Mouse (Mus musculus): ENCODE data around the gene Gm42417. TPM values are rescaled to one million over a fixed set of nuclear protein-coding genes. Genes with fewer than 3 reads are reported as not detected.

The Gm42417 gene
- total RNA-seq, 2 experiments from 2014 or later = 766 to 1,527 TPM

DNA sequence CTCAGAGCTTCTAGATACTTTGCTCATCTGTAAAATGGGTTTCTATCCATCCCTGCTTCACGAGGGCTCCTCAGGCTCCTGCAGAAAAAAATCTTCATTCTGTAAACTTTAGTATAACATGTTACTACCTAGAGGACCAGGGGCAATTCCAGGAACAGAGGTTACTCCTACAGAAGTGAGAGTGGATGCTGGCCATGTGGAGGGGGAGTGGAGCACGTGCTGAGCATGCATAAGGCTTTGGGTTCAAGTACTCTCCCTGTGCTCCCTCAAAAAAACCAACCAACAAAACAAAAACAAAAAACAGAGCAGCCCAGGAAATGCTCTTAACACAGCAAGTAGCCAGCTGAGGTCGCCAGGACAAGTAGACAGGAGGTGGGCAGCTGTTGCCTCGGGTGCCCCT is 24.4 kb upstream of the Gm42417 start:
- no peak for DNase-seq

DNA sequence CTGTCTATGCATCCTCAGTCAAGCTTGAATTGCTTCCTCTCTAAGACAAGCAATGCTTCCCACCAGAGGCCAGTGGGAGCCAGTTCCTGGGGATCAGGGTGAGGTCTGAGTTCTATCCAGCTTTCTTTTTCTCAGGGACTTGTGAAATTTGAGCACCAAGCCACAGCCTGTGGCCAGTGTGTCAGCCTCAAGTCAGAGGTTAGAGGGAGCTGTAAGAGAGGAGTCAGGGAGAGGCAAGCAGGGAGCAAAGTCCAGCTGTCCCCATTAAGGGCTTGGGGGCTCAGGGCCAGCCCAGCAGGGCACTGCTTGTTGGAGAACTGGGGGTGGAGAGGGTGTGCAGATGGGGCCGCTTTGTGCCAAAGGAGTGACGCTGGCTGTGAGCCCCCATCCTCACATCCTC is 24.0 kb upstream of the Gm42417 start:
- no peak for DNase-seq

DNA sequence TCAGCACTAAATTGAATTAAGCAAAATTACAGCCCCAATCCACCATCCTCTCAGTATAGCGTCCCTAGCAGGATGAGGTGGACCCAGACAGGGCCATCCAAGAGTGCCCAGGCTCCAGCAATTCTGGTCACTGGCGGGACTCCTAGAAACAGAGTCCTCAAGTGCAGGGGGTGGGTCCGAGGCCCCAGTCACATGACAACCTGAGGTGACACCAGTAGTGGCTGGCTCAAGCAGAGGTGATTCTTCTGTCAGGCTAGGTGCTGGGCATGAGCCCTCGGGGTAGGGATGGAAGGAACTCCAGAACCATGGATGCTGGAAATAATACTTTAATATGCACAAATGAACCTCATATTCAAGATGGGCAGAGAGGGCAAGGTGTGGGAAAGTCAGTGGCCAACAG is 23.2 kb upstream of the Gm42417 start:
- DNase-seq = no peak

DNA sequence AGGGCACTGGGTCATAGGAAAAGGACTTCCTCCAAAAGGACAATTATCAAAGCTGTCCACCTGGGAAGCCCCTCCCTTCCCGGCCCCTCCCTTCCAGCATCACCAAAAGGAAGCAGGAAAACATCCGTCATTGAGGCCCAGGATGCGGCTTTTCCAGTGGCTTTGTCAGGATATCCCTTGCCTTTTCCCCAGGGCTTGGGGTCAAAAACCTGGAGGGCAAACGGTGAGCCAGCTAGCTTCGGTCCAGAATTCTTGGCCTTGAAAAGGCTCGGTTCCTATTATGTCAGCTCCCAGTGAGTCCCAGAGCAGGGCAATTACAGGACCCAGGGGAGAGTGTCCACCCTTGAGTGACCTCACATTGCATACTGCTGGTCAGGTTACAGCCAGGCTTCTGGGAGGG is 21.7 kb upstream of the Gm42417 start:
- no peak for DNase-seq

DNA sequence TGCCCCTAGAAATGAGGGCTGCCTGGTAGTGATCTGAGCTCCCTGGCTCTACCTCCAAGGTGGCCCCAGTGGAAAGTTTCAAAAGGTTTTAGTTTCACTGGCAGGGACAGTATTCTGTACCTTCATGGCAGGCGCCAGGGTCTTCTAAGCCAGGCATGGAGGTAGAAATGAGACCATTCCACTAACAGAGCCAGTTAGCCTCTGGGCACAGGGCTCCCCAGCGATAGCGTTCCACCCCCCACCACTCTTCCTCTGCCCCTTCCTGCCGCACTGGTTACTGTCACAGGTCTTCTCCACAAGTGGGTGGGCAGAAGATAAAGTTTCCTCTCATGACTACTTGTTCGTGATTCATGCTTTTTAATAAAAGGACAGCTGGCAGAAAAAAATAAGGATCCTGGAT is 20.7 kb upstream of the Gm42417 start:
- DNase-seq = no peak

DNA sequence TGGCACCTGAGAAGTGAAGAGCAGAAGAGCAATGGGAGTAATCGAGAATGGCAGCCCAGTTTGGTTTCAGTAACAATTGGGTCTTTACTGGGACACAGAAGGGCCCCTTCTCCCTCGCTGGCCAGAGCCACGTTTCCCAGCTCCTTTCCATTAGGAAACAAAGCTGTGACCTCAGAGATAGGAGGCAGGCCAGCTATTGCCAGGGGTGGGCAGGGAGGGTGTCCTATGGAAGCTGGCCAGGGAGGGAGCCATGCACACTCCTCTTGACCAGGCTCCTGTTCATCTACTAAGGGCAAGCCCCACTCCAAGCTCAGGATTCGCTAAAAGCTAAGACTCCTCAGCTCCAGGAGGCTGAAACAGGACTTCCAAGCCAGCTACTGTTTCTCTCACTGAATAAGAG is 20.0 kb upstream of the Gm42417 start:
- DNase-seq = no peak

DNA sequence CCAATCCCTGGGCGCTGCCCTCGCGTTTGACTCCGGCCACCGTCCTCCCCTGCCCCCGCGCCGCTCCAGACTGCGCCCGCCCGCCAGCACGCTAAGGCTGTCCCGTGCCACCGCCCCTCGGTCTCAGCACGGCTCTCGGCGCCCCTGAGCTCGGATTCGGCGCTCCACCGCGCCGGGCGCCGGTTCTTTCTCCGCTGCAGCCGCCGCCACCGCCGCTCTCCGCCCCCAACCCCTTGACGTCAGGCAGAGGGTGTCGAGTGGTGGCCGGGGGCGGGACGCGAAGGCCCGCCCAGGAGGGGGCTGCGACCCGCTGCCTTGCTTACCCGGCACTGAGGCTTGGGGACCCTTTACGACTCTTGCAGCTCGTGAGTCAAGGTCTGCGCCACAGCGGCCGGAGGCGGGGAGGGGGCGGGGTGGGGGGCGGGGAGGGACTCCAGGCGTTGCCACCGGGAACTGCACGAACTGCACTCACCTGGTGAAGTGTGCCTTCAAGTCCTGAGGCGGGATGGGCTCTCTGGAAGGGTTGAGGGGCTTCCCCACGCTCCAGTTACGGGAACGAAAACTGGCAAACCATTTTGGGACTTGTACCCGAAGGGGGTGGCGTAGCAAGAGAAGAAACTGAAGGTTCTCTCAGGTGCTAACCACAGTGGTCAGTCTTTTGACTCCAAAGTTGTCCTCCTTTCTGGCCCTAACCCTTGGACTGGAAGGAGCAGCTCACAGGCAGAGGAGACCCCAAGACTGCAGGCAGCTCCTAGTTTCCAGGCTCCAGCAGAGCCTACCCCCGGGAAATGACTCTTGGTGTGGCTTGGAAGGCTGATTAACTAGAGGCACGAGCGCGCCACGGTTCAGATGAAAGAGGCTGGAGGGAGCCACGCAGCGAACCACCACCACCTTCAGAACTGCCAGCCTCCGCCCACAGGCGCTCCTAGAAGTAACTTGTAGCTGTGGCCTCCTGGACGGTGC is 19.1 kb upstream of the Gm42417 start, which contains the start of gene Sema4c:
TSS of gene Sema4c (minus strand) at position 319 of the 963 bp plus-strand sequence.
- DNase-seq = peak; percentile 74

DNA sequence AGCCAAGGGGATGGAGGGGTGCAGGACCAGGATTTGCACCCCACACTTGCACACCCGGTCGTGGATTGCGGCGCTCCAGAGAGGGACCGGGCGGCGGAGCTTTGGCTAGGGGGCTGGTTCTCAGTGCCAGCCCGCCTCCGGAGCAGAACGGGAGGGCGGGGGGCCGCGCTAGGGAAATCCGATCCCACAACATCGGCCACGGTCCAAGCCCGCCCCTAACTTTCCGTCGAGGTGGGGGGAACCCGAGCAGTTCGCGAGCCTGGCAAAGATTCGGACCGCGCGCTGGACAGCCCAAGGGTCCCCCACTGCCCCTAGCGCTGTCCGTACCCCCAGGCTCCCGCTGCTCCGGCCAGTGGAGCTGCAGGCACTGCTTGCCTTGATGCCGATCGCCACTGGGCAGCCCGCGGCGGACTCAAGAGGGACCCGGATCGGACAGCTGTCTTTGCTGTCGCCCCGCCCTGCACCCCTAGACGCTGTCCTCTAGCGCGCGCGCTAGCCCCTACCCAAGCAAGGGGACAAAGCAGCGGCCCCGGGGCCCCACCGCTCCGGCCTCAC is 18.3 kb upstream of the Gm42417 start:
- DNase-seq = peak; percentile 88

DNA sequence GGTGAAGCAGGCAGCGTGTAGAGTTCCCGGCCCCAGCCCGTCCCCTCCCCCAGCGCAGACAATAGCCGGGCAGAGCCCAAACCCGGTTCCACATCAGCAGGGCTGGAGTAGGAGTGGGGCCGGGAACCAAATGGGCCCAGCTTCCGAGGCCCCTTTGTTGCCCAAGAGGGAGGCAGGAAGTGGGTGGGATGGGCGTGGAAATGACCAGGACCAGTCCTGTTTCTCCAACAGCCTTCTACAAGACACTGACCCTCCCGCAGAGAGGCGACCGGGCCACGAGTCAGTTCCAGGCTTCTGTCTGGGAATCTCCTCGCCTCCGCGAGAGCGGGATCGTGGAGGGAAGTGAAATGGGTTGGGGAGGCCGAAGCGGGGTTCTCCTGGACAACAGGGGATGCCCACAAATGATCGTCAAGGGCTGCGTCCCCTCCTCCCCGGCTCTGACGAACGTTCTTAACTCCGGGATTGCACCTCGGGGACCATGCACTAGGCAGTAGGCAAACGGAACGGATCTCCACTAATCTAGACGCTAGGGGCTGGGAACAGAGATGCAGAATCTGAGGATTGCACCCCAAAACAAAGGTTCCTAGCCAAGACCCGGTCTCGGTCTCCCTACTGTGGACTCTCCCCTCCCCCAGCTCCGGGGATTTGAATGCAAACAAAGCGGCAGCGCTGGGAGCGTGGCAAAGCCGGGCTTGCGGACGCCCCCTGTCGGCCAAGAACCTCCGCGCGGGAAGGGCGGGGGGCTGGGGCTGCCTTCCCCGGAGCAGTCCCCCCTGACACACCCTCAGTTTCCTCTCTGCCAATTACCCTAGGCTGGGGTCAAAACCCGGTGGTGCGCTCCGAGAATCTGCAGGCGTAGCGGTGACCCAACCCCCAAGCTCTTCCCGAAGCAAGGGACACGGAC is 17.6 kb upstream of the Gm42417 start:
- peak; percentile 89 for DNase-seq

DNA sequence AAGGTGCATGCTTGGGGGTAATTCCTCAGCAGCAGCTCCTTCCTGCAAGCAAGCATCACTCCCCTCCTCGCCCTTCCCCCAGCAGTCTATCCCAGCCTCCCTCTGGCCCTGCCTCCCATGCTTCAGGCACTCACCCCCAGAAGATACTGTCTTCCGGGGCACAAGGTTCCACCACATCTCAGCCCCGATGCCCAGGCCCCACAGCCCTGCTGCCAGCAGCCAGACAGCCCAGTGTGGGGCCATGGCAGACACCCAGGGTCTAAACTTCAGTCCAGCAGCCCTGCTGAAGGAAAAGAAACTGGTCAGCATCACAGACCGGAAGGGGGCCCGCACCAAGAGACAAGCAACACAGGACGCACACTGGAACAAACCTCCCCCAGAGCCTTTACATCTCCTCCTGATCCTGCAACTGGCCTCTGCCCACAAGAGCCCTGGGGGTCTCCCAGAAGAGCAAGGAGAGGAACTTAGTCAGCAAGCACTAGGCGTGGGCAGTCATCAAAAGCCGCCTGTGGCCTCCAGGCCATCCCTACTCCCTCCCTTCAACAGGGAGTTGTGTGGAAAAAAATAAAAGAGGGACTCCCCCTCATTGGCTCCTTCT is 16.7 kb upstream of the Gm42417 start:
- DNase-seq = no peak

DNA sequence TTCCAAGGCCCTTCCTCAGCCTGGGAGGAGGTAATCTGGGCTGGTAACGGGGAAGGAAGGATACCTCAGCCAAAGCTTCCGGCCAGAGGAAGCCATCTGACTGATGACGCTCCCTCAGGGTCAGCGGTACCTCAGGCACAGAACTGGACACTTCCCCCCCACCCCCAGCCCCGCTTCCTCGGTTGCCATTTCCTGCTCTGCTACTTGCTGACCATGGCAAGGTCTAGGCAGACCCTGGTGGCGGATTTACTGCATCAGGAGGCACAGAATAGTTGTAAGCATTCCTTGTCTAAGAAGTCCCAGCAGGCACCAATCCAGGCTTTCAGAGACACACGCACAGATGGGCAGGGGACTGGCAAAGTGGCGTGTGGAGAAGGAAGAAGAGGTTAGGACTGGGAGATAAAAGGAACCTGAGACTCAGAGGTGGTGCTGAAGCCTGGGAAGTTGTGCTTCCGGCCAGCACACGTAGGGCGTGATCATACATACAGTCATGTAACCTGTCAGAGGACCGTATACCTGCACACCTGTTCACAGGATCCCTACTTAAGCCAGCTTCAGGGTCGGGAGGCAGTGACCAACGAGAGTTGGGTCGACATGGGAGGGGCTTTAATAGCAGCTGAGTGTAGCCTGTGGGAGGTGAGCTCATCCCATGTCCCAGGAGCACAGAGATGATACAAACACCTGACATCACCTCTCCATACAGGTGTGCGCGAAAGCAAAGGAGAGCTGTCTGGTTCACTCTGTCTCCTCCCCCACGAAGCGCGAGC is 15.6 kb upstream of the Gm42417 start:
- DNase-seq = no peak

DNA sequence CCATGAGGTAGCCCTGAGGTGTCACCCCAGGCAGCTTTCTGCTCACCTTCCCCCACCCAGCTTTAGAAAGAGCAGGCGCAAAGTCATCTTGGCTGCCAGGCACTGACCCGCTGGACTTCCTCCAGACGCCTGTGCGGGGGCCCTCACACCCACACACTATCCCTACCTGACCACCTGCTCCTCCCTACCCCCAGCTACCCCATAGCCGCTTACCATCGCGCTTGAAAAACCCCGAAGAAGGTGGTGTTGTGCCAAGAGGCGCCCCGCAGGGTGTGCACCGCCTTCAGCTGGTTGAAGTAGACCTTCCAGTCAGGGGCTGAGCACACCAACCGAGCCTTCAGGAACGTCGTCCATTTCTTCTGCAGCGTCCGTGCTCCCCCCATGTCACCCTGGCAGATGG is 13.3 kb upstream of the Gm42417 start:
- DNase-seq = no peak

DNA sequence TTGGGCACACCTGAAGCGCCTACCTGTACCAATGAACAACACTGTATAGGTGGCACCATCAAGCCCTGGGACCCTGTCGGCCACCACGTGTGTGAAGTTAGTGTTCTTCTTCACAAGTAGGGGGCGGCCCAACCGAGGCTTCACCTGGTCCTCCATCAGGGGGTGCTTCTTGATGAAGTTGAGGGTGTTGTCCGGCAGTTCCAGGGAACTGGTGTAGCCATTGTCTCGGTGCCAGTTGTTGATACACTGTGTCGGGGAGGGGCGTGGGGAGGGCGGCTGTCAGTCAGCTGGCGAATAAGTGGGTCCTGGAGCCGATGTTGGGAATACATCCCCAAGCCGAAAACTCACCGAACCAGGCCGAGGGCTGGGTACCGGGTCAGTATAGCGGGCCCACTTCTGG is 12.7 kb upstream of the Gm42417 start:
- no peak for DNase-seq

DNA sequence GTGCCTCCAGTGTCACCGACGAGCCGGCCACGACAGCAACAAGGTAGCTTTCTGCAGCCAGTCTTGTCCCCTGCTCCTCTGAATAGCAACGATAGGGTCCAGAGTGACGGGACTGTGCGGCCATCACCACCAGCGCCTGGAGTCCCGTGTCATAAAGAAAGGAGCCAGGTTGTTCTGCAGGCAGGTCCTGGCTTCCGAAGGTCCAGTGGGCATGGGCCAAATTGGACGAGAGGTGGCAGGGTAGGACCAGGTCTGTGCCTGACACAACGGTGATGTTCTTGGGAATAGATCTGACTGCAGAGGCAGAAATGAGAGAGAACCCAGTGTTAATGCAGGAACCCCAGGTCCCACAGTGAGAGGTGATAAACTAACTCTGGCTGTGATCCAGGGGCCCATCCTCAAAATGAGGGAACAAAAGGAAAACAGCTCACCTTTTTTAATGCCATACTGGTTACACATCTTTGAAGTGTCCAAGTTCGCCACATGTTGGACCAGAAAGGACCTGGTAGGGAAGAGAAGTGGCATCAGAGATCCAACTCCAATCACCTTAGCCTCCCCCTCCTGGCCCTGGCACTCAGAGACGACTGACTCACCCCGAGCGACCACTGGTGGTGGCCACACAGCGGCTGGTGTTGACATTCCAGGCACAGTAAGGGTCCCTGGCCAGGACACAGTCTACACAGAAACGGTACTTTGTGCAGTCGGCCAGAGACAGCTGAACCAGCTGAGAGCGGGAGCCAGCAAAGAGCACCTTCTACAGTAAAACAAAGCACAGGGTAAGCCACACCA is 11.0 kb upstream of the Gm42417 start:
- DNase-seq = no peak

DNA sequence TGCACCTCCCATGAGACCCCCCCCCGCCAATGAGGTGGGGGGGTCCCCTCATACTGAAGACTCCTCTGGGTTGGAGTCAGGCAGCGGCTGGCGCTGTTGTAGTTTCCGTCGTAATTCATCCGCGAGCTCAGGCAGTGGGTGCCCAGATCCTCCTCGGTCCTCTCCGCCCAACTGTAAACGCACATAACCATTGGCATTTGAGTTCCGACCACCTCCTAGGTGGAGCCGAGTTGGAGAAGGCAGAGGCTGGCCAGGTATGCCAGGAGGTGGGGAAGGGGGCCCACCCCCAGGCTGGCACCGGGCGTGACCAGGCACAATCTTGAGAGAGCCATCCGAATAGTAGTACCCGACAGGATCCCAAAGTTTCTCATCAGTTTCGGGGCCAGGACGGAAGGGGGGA is 10.3 kb upstream of the Gm42417 start:
- DNase-seq = no peak

DNA sequence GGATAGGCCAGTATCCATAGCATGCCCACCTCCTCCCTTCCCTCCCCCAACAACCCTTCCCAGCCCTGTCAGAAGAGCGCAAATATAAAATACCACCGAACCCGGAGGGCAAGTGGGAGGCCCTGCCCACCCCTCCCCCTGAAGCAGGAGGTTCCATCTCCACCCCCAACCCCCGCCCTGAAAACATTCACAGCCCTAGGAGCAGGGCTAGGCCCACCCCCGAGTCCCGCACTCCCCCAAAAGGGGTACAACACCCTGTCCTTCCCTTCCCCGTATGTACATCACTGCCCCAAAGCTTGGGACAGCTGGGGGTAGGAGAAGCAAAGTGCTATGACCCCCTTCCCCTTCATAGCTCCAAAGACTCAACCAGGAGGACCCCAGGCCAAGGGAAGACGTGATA is 9.5 kb upstream of the Gm42417 start:
- no peak for DNase-seq

DNA sequence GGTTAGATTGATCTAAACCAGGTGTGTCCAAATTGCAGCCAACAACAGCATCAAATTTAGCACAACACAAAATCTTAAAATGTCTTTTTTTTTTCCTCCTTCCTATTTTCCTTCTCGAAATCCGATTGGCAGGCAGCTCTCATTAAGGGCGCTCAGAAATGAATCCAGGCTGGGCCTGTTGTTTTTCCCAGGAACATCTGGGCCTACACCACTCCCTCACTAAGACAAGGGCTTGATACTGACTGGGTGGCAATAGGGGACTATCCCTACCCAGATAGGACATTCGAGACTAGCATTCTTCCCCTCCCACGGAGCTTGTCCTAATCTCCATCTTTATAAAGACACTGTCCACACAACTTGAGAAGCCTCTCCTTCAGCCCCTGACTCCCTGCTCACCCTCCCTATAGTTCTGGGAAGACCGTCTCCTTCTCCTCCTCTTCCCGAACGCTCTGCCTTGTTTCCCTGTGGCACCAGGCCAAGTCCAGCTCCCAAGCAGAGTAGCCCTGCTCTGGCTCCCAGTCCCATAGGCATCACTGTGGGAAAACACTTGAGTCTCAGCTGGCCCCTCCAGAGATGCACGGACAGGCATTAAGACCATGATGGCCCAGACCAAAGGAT is 8.9 kb upstream of the Gm42417 start:
- DNase-seq = no peak

DNA sequence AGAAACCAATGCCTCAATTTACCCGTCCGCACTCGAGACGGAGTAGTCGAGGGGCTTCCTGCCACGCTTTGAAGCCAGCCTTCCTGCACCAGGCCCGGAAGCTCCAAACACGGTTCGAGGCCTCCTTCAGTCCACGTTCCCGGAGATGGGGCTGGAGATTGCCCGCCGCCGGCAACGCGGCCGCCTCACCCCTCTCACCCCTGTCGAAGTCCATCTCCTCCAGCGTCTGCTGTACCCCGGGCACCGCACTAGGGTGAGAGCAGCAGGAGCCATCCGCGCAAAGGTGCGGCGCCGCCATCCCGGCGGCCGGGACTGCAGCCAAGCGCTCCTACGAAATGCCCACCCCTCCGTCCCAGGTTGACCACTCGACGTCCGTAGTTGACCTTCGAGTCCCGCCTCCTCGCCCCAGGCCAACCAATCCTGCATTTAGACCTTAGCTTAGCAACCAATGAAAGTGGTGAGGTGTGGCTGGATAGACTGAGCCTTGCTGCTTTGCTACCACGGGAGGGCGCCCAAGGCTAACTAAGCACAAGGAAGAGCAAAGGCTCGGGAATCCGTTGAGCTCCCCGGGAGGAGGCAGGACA is 7.8 kb upstream of the Gm42417 start, which contains the start of gene Ankrd39:
TSS of gene Ankrd39 (minus strand) at position 558 of the 584 bp plus-strand sequence.
- peak; percentile 98 for DNase-seq

DNA sequence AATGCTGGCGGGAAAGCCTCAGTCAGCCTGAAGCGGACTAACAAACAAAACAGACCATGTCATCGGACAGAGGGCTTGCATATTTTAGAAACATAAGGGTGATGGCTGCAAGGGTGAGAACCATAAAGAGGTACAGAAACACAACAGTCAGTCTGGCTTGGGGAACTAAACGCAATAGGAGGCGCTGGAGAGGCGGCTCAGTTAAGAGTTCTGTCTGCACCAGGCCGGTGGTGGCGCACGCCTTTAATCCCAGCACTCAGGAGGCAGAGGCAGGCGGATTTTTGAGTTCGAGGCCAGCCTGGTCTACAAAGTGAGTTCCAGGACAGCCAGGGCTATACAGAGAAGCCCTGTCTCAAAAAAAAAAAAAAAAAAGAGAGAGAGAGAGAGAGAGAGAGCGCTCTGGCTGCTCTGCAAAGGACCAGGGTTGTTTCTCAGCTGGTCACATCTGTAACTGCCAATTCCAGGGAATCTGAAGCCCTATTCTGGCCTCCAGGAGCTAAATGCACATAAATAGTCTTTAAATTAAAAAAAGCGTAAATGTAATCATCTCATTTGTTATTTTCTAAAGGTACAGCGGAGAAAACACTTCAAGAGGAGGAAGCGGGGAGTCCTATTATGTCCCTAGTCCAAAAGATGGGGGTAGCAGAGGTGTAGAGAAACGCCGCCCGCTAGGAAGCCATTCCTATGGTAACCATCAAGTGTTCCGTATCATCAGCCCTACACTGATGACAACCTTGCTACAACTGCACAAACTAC is 6.8 kb upstream of the Gm42417 start:
- DNase-seq = no peak

Data from gastrocnemius, postnatal 25 days (tissue).